Mouse (Mus musculus) kidney, embryonic 16.5 days (tissue): ENCODE measurements around the gene Nav1. TPM values are rescaled to one million over a fixed set of nuclear protein-coding genes. Genes with fewer than 3 reads are reported as not detected.

Experiments used
- ATAC-seq: fragments of 200-750 bp; cut with Nextera tagmentation; 2 replicates; pipeline ENCODE4 v1.8.0; 2017; ENCODE audit warnings: moderate TSS enrichment; ENCODE audit not compliant: low FRiP score, low TSS enrichment
- H3K27ac ChIP-seq: fragments of 300-500 bp; sonication (generic); 2 replicates; pipeline ENCODE4 v1.5.1; 2014; ENCODE audit warnings: low read length
- H3K27me3 ChIP-seq: fragments of 300-500 bp; sonication (generic); 2 replicates; pipeline ENCODE4 v1.6.1; 2014; ENCODE audit warnings: low read length, control low read depth, mixed read lengths; ENCODE audit not compliant: insufficient read depth
- H3K36me3 ChIP-seq: fragments of 300-500 bp; sonication (generic); 2 replicates; pipeline ENCODE4 v1.6.1; 2014; ENCODE audit warnings: low read length, control low read depth, mixed read lengths; ENCODE audit not compliant: insufficient read depth
- H3K4me1 ChIP-seq: fragments of 300-500 bp; sonication (generic); 2 replicates; pipeline ENCODE4 v1.6.1; 2014; ENCODE audit warnings: low read length, control low read depth, mixed read lengths; ENCODE audit not compliant: insufficient read depth
- H3K4me2 ChIP-seq: fragments of 300-500 bp; sonication (generic); replicated peaks from 2 replicates; pipeline ENCODE4 v1.6.1; 2014; ENCODE audit warnings: low read depth, low read length
- H3K4me3 ChIP-seq: fragments of 300-500 bp; sonication (generic); 2 replicates; pipeline ENCODE4 v1.5.1; 2014; ENCODE audit warnings: mild to moderate bottlenecking, low read length
- H3K9ac ChIP-seq: fragments of 300-500 bp; sonication (generic); replicated peaks from 2 replicates; pipeline ENCODE4 v1.6.1; 2014; ENCODE audit warnings: low read length
- H3K9me3 ChIP-seq: fragments of 300-500 bp; sonication (generic); 2 replicates; pipeline ENCODE4 v1.6.1; 2016; ENCODE audit warnings: low read length, control low read depth
- WGBS: fragments of 180-500 bp; shearing (Covaris S2); extraction: QIAGEN DNeasy Blood & Tissue Kit; methylation state at CpG from one replicate; pipeline ENCODE4 v1.1.7; 2014; 5-methylcytosine and 5-hydroxymethylcytosine counted together
- polyA plus RNA-seq: library from polyadenylated mRNA; unstranded; fragments of >200 nt; fragmentation: Nextera tagmentation; extraction: Ambion mirVana; gene quantifications from 2 replicates; pipeline ENCODE4 v1.2.1, GENCODE M21; 2015

Gene Nav1
- polyA plus RNA-seq, 1 experiment from 2014 or later, result 12.2 TPM

- Histone ChIP-seq H3K27me3 (0 out of 2 replicates have a peak, but pooled peaks cover 5% of the 10 kb centered on the region), H3K9ac (no peak overlapping the region), H3K27ac (no peak overlapping the region), H3K36me3 (no peaks in the 10 kb centered on the region), H3K9me3 (no peaks in the 10 kb centered on the region), H3K4me1 (peaks cover 10% of the 10 kb centered on the region), H3K4me2 (no peak overlapping the region), H3K4me3 (no peak overlapping the region)
- ATAC-seq, result no peak
- WGBS, result 41% methylated on average over 3 of the region's 3 CpGs
Observed at GRCm38 (mm10) chr1:135621307-135621706, 14.2 kb upstream of the Nav1 start.

DNA sequence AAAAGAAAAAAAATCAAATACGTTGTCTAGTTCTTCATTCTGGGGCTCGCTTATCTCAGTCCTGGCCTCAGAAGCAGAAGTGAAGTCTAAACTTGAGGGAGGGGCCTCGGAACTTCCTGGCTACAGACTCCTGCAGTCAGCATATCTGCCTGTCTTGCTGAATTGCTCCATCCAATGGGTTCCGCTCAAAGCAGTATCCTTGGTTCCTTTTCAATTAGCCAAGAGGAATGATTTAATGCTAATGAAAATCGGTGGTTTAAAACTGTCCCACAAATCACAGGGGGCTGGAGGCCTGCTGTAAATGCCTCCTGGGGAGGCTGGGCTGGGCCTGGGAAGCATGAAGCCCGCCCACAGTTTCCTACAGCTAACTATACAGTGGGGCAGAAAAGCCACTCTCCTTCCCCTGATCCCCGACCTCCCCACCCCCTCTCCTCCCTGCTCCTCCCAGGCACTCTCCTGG, 12.9 kb upstream of the Nav1 start:
- no peak overlapping the region for H3K4me2 ChIP-seq
- peak overlapping the region; percentile 58; the same call in 1 of the 2 replicates for H3K27ac ChIP-seq
- no peak overlapping the region for H3K4me3 ChIP-seq
- ATAC-seq, result peak; percentile 85
- H3K36me3 ChIP-seq, result no peaks in the 10 kb centered on the region
- WGBS, result 8% methylated on average over 7 of the region's 7 CpGs
- H3K4me1 ChIP-seq, result peaks cover 16% of the 10 kb centered on the region
- no peaks in the 10 kb centered on the region for H3K9me3 ChIP-seq
- H3K27me3 ChIP-seq, result 0 out of 2 replicates have a peak, but pooled peaks cover 5% of the 10 kb centered on the region
- H3K9ac ChIP-seq, result no peak overlapping the region

- Histone ChIP-seq H3K9me3 (no peaks in the 10 kb centered on the region), H3K27ac (no peak overlapping the region), H3K4me2 (no peak overlapping the region), H3K4me1 (peaks cover 16% of the 10 kb centered on the region), H3K27me3 (0 out of 2 replicates have a peak, but pooled peaks cover 5% of the 10 kb centered on the region), H3K4me3 (no peak overlapping the region), H3K36me3 (no peaks in the 10 kb centered on the region), H3K9ac (no peak overlapping the region)
- ATAC-seq, result no peak
- 69% methylated on average over 7 of the region's 7 CpGs for WGBS
Observed at GRCm38 (mm10) chr1:135619130-135619529, 12.0 kb upstream of the Nav1 start.

DNA sequence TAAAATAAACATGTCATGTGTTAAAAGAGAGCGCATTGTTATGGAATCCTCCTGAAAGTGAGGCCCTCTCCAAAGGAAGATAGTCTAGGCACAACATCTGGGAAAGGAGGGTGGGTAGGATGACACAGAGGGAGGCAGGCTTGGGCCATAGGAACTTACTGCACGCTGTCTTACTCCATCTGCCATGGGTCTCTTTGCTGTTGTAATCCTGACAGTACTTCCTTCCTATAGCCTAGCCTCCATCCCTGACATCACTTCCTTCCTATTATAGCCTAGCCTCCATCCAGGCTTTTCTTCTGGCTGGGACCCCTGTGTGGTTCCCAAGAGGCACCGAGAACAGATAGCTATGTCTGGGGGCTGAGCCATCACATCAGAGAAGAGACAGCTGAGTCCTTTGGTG, 10.2 kb upstream of the Nav1 start:
- no peak overlapping the region for H3K9ac ChIP-seq

DNA sequence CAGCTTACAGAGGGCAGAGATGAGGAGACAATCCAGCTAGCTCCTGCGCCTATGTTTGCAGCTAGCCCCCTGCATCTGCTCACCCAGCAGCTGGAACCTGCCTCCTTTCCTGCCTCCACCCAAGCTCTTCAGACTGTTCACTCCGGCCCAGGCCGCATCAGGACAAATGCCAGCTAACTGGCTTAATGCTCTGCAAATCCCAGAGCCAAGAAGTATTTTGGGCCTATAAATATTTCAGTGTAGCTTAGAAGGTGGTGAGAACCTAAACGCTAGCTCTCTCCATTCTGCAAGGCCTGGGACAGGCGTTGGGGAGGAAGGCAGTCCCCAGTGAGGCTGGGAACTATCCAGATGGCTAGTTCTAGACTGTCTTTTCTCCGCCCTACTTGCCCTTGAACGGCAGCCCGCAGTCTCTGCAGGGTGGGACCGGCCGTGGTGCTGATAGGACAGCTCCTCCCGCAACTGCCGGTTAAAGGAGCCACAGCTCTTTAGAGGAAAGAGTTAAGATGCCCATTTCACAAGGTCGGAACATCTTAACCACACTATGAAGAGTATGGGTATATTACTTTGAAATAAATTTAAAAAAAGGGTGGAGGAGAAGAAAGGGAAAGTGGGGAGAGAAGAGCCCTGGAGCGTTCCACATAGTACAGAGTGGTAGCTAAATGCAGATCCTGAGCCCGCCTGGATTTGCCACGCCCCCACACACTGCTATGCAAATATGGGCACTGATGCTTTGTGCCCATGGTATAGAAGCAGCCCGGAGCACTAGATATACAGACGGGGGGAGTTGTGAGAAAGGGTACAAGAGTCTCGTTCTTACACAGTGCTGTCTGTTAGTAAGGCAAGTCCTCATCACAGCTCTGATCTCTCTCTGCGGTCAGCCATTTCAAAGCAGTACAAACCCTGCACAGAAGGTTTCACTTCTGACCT, 8.9 kb upstream of the Nav1 start:
- Histone ChIP-seq H3K9ac (no peak overlapping the region), H3K27ac (no peak overlapping the region), H3K27me3 (0 out of 2 replicates have a peak, but pooled peaks cover 5% of the 10 kb centered on the region), H3K4me2 (no peak overlapping the region), H3K36me3 (no peaks in the 10 kb centered on the region), H3K4me1 (peaks cover 16% of the 10 kb centered on the region), H3K4me3 (no peak overlapping the region), H3K9me3 (no peaks in the 10 kb centered on the region)
- peak; percentile 55 for ATAC-seq
- 19% methylated on average over 20 of the region's 20 CpGs for WGBS

More for the DNA sequence above, 10.2 kb upstream of the Nav1 start:
- no peak overlapping the region for H3K4me3 ChIP-seq
- 0 out of 2 replicates have a peak, but pooled peaks cover 5% of the 10 kb centered on the region for H3K27me3 ChIP-seq
- 85% methylated on average over 3 of the region's 3 CpGs for WGBS
- H3K27ac ChIP-seq, result no peak overlapping the region
- no peaks in the 10 kb centered on the region for H3K36me3 ChIP-seq
- H3K4me2 ChIP-seq, result no peak overlapping the region
- no peak for ATAC-seq
- H3K9me3 ChIP-seq, result no peaks in the 10 kb centered on the region
- H3K4me1 ChIP-seq, result peaks cover 16% of the 10 kb centered on the region

DNA sequence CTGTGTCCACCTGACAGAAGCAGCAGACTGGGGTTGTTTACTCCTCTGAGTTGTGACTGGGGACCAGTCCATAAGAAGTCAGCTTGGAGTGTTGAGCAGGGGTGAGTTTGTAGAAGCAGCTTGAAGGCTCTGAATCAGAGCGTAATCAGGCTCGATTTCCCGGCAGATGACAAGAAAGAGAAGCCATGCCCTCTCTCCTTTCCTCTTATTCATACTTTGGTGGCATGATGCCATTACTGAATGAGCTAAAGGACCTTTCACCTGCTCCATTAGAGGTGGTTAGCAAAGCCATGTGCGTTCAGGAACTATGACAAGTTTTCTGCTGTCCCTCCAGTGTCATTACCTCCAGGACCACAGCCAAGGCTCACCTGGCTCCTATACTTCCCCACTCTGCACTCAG, 2.5 kb upstream of the Nav1 start:
- Histone ChIP-seq H3K9me3 (no peaks in the 10 kb centered on the region), H3K36me3 (no peaks in the 10 kb centered on the region), H3K27me3 (no peaks in the 10 kb centered on the region), H3K4me3 (no peak overlapping the region), H3K9ac (no peak overlapping the region), H3K4me1 (no peaks in the 10 kb centered on the region), H3K4me2 (no peak overlapping the region), H3K27ac (no peak overlapping the region)
- no peak for ATAC-seq
- 77% methylated on average over 4 of the region's 4 CpGs for WGBS

GRCm38 (mm10) chr1:135606355-135607015, 610 bp downstream of the Nav1 start:
- H3K27ac ChIP-seq, result no peak overlapping the region
- no peaks in the 10 kb centered on the region for H3K36me3 ChIP-seq
- no peak overlapping the region for H3K4me2 ChIP-seq
- H3K9me3 ChIP-seq, result no peaks in the 10 kb centered on the region
- no peak overlapping the region for H3K9ac ChIP-seq
- H3K27me3 ChIP-seq, result no peaks in the 10 kb centered on the region
- WGBS, result 84% methylated on average over 12 of the region's 12 CpGs
- ATAC-seq, result no peak
- H3K4me3 ChIP-seq, result no peak overlapping the region
- H3K4me1 ChIP-seq, result peaks cover 6% of the 10 kb centered on the region; the same call in 1 of the 2 replicates

GRCm38 (mm10) chr1:135605530-135605929, 1.6 kb downstream of the Nav1 start:
- H3K9me3 ChIP-seq, result no peaks in the 10 kb centered on the region
- H3K27ac ChIP-seq, result no peak overlapping the region
- peaks cover 6% of the 10 kb centered on the region; the same call in 1 of the 2 replicates for H3K4me1 ChIP-seq
- H3K9ac ChIP-seq, result no peak overlapping the region
- H3K36me3 ChIP-seq, result no peaks in the 10 kb centered on the region
- no peak for ATAC-seq
- WGBS, result 76% methylated on average over 5 of the region's 5 CpGs
- H3K4me2 ChIP-seq, result no peak overlapping the region
- no peaks in the 10 kb centered on the region for H3K27me3 ChIP-seq
- no peak overlapping the region for H3K4me3 ChIP-seq

DNA sequence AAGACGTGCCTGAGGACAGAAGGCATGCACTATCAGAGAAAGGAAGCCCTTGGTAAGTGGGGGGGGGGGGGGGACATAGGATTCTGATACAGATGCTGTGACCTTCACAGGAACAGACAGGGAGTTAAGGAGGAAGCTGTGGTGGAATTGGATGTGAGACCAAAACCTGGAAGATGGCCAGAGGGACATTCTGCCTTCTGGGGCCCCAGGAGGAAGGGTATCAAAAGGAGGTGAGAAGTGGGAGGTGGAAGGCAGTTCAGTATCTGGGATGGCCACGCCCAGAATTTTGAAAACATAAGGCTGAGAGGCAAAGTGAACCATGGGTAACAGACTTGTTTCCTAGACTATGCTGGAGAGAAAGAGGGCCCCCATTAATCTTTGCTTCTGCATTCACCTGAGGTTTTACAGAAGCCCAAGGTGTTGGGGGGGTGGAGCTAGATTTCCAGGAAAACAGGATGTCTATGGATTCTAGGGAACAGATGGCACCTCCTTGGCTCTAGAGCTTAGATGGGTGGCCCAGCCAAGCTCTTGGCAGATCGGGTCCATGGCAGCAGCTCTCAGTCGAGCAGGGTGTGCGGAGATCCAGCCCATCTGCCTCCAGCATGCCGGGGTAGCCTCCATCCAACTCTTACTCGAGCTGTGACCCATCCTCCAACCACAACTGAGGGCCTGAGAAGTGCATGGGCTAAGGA, 2.6 kb downstream of the Nav1 start:
- Histone ChIP-seq H3K4me2 (no peak overlapping the region), H3K27me3 (no peaks in the 10 kb centered on the region), H3K36me3 (no peaks in the 10 kb centered on the region), H3K9me3 (no peaks in the 10 kb centered on the region), H3K4me3 (no peak overlapping the region), H3K27ac (no peak overlapping the region), H3K4me1 (peaks cover 6% of the 10 kb centered on the region; the same call in 1 of the 2 replicates), H3K9ac (no peak overlapping the region)
- 79% methylated on average over 7 of the region's 7 CpGs for WGBS
- no peak for ATAC-seq
